In genomic region chr9:108052885-108053664, GRCm38 (mm10) we compare ENCODE assay signal across 8 mouse cellular contexts. TPM values are rescaled to one million over a fixed set of nuclear protein-coding genes. Genes with fewer than 3 reads are reported as not detected.
A peak's percentile ranks its signal among the peaks of the same experiment; 100 is the strongest.
DNase-seq lines count a peak whose midpoint lies in the region; ATAC-seq lines count a peak whose summit lies in the region.

Gene Amigo3, plus strand, starts transcription at chr9:108053159.

- no peaks in the 10 kb centered on the region for H3K9me3 ChIP-seq in heart, embryonic 13.5 days
- H3K9me3 ChIP-seq in liver, embryonic 12.5 days (replicated peaks), result no peaks in the 10 kb centered on the region
- H3K9me3 ChIP-seq in stomach, embryonic 15.5 days, result no peaks in the 10 kb centered on the region

- DNase-seq in CD4-positive, CD25-positive, alpha-beta regulatory T cell, adult 2 months (ENCODE audit: low read depth, low spot score), result peak; percentile 96
- peak; percentile 59 for DNase-seq in fat pad, adult 2 months (ENCODE audit: extremely low read depth, low read depth, low spot score)
- peak; percentile 98 for DNase-seq in kidney, postnatal 10 days
- peak; percentile 92 to 97 for DNase-seq in natural killer cell, adult 2 months (ENCODE audit: low spot score in 2 of 2)

- peaks cover 71% of the 10 kb centered on the region for H3K36me3 ChIP-seq in heart, embryonic 13.5 days
- H3K36me3 ChIP-seq in liver, embryonic 12.5 days, result peaks cover 77% of the 10 kb centered on the region
- peaks cover 17% of the 10 kb centered on the region for H3K36me3 ChIP-seq in stomach, embryonic 15.5 days

- H3K27me3 ChIP-seq in heart, embryonic 13.5 days (replicated peaks), result no peaks in the 10 kb centered on the region
- no peaks in the 10 kb centered on the region for H3K27me3 ChIP-seq in liver, embryonic 12.5 days (replicated peaks)
- no peaks in the 10 kb centered on the region for H3K27me3 ChIP-seq in stomach, embryonic 15.5 days (replicated peaks)

- H3K4me3 ChIP-seq in brown adipose tissue, adult 24 weeks (ENCODE audit: insufficient read depth, low read depth, low read length), result peak within 1 kb of the TSS; percentile 29; the same call in 1 of the 2 replicates
- H3K4me3 ChIP-seq in heart, embryonic 13.5 days, result peak within 1 kb of the TSS; percentile 35
- peak within 1 kb of the TSS; percentile 4; the same call in 1 of the 2 replicates for H3K4me3 ChIP-seq in liver, embryonic 12.5 days
- peak within 1 kb of the TSS; percentile 15; the same call in 1 of the 2 replicates for H3K4me3 ChIP-seq in stomach, embryonic 15.5 days (replicated peaks)

- H3K9ac ChIP-seq in heart, embryonic 13.5 days, result peak within 1 kb of the TSS; percentile 72
- peak within 1 kb of the TSS; percentile 36 for H3K9ac ChIP-seq in liver, embryonic 12.5 days
- H3K9ac ChIP-seq in stomach, embryonic 15.5 days, result no peak within 1 kb of the TSS

- H3K4me1 ChIP-seq in brown adipose tissue, adult 24 weeks (ENCODE audit: control insufficient read depth, insufficient read depth, insufficient read length, low read length), result peaks cover 13% of the 10 kb centered on the region
- H3K4me1 ChIP-seq in heart, embryonic 13.5 days, result peaks cover 34% of the 10 kb centered on the region
- H3K4me1 ChIP-seq in liver, embryonic 12.5 days, result peaks cover 50% of the 10 kb centered on the region
- H3K4me1 ChIP-seq in stomach, embryonic 15.5 days, result peaks cover 23% of the 10 kb centered on the region

- 54% methylated on average over 20 of the region's 20 CpGs for WGBS in heart, embryonic 13.5 days
- 54% methylated on average over 20 of the region's 20 CpGs for WGBS in liver, embryonic 12.5 days (ENCODE audit: insufficient replicate concordance)
- WGBS in stomach, embryonic 15.5 days, result 52% methylated on average over 20 of the region's 20 CpGs

- ATAC-seq in heart, embryonic 13.5 days (ENCODE audit: extremely low read depth, insufficient number of reproducible peaks, low FRiP score, low TSS enrichment), result peak; percentile 10; the same call in 1 of the 2 replicates
- ATAC-seq in liver, embryonic 12.5 days, result peak; percentile 46
- peak; percentile 56 for ATAC-seq in stomach, embryonic 15.5 days (ENCODE audit: insufficient read depth, low FRiP score, low read depth)

- no peak within 1 kb of the TSS for H3K27ac ChIP-seq in brown adipose tissue, adult 24 weeks (replicated peaks; ENCODE audit: low read depth, low read length)
- H3K27ac ChIP-seq in heart, embryonic 13.5 days (replicated peaks), result peak within 1 kb of the TSS; percentile 53; the same call in 1 of the 2 replicates
- peak within 1 kb of the TSS; percentile 63 for H3K27ac ChIP-seq in liver, embryonic 12.5 days
- peak within 1 kb of the TSS; percentile 70 for H3K27ac ChIP-seq in stomach, embryonic 15.5 days

- H3K4me2 ChIP-seq in heart, embryonic 13.5 days, result peak within 1 kb of the TSS; percentile 63
- peak within 1 kb of the TSS; percentile 44 for H3K4me2 ChIP-seq in liver, embryonic 12.5 days
- peak within 1 kb of the TSS; percentile 50 for H3K4me2 ChIP-seq in stomach, embryonic 15.5 days

RNA-seq across cellular contexts. Expression of gene Amigo3, which starts in this region (rescaled TPM):
- 0.40 and 0.88 TPM in 2 replicates for polyA plus RNA-seq in brown adipose tissue, adult 24 weeks (2012; ENCODE audit: insufficient read depth, insufficient read length, missing spikeins)
- polyA plus RNA-seq in heart, embryonic 13.5 days (2015; fragmentation: Nextera tagmentation; extraction: Ambion mirVana), result 1.9 and 2.3 TPM in 2 replicates
- 2.2 and 2.5 TPM in 2 replicates for polyA plus RNA-seq in liver, embryonic 12.5 days (2016; fragmentation: Nextera tagmentation; extraction: Ambion mirVana)
- polyA plus RNA-seq in stomach, embryonic 15.5 days (2015; fragmentation: Nextera tagmentation; extraction: Ambion mirVana), result 3.5 and 3.6 TPM in 2 replicates
